Mouse (Mus musculus) mouse trophoblast stem cell (cell line): ENCODE results near the gene Ddx19a.
"Not testable (repeated sequence)": the region's sequence is repeated elsewhere in the genome, so short reads cannot be mapped to it uniquely, and the experiment has no call there.

Experiments used
- in situ Hi-C, 2 experiments: fragments of 300-500 bp; cut with MseI, MboI; formaldehyde crosslinking; loops; 2 replicates in 1 of 2; 3 replicates in 1 of 2; pipeline ENCODE4 v1.15.1; 2025

Gene Ddx19a

DNA sequence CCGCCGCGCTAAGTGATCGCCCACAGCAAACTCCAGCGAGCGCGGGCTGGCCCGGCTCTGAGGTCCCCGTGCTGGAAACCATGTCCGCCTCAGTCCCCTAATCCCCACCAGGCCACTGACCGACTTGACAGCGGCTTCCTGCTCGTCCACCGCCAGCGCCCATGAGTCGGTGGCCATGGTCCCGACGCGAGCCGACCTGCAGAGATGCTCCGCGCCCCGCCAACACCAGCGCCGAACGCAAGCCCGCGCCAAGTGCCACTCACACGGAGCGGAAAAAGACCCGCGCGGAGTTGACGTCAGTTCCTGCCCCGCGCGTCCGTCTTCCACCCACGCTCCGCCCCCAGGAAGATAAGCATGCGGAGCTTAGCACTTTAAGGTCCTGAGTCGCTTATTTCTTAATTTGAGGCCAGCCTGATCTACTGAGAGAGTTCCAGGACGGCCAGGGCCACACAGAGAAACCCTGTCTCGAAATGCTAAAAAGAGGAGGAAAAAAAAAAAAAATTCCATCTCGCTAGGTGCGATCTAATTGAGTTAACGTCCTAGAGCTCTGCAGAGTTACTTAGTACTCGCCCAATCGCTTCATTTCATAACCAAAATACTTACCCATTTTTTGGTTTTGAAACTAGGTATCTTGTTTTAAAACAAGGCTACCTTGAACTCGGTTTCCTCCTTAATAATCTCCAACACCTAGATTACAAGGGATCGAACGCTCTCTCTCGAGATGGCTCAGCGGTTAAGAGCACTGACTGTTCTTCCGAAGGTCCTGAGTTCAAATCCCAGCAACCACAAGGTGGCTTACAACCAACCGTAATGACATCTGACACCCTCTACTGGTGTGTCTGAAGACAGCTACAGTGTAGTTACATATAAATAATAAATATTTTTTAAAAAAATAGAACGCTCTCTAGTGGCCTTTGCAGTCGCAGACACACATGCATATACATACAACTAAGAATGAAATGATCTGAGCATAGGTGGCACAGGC is at the start of gene Ddx19a:
TSS of gene Ddx19a (minus strand) at position 254 of the 985 bp plus-strand sequence.
- in situ Hi-C loops: no loop called here

DNA sequence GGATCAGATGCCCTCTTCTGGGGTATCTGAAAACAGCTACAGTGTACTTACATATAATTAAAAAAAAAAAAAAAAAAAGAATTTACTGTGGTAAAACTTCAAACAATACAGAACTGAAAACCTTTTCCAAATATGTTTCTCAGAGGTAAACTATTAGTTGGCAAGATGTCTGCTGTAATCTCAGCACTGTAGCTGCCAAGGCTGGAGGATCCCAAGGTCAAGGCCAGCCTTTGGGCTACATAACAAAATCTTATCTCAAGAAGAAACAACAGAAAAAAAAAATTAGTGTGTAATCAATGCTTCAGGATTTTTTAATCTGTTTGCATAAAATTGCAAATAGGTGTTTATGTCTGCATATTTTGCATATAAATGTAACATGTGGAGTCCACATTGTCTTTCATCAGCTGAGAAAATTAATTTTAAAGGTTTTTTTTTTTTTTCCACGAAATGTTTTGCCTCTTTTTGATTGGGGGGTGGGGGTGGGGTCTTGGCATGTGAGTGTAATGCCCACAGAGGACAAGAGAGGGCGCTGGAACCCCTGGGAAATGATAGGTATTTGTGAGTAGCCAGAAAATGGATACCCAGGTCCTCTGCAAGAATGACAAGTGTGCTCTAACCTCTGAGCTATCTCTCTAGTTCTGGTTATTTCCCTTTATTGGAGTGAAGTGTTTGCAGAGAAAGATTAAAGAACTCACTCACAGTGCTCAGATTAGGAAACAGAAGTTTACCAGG is 46.6 kb upstream of the Ddx19a start:
- in situ Hi-C loops: no loop called here

DNA sequence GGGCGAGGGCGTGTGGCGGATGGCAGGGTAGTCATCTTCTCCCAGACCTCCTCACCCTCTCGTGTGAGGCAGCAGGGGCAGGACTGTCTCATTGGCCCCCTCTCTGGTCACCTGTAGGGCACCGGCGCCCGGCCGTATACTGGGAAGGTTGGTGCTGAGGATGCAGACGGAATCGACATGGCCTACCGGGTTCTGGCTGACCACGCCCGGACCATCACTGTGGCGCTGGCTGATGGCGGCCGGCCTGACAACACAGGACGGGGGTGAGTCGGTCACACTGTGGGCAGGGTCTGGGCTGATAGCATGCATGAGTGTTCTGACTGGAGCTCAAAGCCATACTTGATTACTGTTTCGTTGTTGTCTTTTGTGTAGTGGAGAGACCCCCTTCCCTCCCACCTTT is 44.9 kb upstream of the Ddx19a start:
- in situ Hi-C loops: no loop called here

DNA sequence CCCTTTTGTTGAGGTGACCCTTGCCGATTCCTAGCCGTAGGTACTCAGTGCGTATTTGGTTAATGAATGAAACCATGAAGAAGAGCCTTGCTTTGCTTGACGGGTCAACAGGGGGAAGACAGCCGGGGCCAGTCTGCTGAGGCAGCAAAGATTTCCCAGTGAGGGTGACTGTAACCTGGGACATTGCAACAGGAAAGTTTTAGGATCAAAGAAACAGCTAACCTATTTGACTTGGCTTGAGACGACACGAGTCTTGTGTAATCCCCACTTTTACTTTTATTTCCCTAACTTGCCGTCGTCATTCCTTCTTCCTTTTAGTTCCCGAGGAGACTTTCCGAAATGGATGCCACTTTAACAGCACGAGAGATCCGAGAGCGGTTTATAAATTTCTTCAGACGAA is 39.0 kb upstream of the Ddx19a start:
- in situ Hi-C loops: no loop called here

DNA sequence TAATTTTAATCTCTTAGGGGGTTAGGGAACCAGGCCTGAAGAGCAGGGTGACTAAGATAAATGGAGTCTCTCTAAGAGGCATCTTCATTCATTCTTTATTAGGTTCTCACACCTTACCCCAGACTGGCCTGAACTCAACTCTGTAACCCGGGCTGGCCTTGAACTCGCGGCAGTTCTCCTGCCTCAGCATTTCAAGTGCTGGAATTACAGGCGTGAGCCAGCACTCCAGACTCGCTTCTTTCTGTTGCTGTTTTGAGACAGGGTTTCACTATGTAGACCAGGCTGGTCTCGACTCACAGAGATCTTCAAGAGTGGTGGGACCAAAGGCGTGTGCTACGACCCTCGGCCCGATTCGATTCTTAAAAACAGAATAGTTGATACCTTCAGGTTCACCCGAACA is 36.7 kb upstream of the Ddx19a start:
- in situ Hi-C loops: no loop called here

DNA sequence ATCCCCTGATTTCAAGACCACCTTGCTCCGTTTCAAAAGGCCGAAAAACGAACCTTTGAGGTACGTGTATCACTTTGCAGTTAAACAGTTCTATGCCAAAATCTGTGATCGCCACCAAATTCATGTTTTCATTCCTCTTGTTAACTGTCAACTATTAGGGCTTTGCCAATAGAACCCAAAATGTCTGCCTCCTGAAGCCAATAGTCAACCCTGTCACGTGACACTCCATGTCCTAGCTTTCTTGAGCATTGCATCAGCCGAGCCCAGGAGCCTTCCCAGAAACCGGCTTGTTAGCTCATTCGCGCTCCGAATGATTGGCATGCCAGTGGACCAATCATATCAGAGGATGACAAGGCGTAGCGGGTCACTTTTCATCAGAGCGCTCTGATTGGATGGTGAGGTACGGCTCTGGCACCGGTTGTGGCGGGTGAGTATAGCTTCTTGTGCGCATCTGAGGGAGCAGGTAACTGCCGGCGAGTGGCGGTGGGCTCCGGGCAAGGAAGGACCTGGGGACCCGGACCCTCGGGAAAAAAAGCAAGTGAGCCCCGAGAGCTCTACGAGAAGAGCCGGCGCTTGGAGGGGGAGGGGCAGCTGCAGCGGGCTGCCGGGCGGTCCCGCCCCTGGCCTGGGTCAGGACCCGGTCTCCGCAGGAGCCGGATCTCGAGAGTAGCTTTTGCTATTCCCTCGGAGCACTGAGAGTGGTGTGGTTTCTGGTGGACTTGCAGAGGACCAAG is 36.0 kb upstream of the Ddx19a start:
- in situ Hi-C loops: no loop called here

DNA sequence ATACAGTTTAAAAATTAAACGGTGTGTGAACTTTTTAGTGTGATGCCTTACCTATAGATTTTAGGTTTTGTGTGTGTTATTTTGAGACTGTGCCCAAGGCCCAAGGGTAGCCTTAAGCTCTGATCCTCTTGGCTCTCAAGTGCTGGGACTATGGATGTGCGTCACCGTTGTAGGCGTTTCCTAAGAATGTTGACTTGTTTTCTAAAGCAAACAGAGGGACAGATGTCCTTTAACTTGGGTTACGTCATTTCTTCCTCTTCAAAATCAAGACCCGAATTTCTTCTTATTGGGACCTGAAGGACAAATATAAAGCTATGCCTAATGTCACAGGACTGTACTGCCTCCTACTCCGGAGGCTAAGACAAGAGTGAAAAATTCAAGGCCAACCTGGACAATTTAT is 35.3 kb upstream of the Ddx19a start, which contains the start of gene Aars:
TSS of gene Aars (plus strand) at position 229 of the 400 bp plus-strand sequence.
- in situ Hi-C loops: no loop called here

DNA sequence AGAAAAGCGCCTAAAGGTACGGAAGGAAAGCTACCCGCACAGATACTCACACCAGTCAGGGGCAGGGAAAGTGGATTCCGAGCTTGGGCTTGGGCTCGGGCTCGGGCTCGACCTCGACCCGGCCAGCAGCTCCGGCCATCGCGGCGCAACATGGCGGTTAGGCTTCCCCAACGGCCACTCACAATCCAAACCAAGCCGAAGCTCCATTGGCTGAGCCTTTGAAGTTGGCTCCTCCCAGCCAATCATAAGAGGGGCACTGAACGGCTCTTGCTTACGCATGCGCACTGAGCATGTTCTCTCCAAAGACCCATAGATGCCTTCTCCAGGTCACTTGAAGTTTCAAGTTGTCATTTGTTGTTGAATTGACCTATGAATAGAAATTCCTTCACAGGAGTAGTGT is 34.0 kb upstream of the Ddx19a start, which contains the start of gene Ddx19b:
TSS of gene Ddx19b (minus strand) at position 180 of the 400 bp plus-strand sequence.
- in situ Hi-C loops: no loop called here

DNA sequence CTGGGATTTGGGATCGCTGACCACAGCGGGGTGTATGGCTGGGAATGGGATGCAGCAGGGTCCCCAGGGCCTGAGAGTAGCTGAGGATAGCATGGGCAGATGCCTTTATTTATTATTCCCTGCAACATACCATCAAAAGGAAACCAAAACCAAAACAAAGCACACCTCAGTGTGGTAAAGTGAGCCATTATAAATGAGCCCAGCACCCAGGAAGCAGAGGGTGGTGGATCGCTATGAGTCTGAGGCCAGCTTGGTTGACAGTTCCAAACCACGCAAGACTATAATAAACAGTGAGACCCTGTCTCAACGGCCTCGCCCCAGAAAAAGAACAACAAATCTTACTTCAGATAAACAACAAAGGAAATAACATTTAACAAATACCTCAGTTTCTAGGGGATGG is 32.4 kb upstream of the Ddx19a start:
- in situ Hi-C loops: no loop called here

DNA sequence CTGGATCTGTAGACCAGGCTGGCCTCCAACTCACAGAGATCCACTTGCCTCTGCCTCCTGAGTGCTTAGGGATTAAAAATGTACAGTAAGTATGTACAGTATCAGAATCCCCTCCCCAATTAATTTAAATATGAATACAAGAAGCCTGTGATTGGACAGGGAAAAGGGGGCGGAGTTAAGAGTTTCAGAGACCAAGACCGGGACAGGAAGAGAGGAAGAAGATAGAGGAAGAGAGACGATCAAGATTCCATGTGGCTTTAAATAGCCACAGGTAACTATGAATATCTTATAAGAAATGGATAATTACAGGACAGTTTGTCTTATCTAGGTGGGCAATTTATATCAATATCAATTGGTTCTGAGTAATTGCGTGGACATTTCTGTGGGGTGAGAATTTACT is 32.0 kb upstream of the Ddx19a start:
- in situ Hi-C loops: no loop called here

DNA sequence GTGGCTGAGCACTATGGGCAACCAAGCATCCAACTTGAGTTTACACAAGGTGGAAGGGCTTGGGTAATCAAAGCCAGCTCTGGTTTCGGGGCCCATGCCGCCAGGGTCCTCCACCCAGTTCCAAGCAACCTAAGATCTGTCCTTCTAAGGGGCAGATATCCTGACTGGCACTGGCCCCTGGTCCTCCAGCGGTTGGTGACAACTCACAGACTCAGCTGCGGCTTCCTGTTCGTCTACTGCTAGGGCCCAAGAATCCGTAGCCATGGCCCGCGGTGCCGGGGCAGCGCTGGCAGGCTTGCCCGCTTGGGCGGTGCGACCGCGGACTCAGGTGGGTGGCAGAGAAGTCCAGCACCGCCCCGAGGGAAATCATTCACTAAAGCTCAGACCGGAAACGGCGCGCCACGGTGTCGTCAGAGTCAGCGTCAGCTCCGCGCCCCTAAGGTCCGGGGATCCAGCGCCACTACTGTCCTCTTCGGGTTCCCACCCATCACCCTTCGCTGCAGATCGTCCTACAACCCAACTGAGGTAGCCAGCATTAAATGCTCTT is 29.9 kb upstream of the Ddx19a start:
- in situ Hi-C loops: no loop called here

DNA sequence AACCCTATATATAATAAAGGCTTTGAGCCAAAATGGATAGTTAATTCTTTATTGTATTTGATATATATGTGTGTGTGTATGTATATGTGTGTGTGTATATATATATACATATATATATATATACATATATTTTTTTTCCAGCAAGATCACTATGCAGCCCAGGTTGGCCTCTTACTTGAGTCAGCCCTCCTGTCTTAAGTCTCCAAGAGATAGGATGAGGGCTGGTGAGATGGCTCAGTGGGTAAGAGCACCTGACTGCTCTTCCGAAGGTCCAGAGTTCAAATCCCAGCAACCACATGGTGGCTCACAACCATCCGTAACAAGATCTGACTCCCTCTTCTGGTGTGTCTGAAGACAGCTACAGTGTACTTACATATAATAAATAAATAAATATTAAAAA is 29.0 kb upstream of the Ddx19a start:
- in situ Hi-C loops: not testable (repeated sequence)

DNA sequence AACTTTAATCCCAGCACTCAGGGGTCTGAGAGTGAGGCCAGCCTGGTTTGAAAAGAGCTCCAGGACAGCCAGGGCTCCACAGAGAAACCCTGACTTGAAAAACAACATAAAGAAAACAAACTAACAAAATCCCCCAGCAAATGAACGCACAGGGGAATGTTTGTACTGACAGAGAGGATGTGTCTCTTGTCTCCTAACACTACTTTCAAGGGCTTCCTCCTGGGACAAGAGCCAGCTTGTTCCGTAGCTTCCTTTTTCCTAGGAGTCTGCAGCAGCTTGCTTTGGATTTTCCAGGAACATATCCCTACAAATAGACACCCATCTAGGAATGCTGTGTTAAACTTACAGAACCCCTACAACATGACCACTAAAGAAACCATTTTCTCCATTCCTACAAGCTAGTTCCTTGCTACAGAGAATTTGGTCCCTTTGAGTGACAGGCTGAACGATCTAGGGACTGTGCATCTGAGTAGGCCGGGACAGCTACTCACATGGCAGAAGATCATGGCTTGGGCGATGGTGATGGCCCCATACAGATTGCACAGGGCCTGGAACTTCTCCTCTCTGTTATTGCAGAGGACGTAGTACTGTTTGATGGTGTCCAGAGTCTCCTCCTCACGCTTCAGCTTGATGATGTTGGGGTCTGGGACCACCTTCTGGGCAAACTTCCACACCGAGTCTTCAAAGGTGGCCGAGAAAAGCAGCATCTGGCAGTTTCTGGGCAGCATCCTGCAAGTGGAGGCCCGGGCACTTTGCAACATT is 12.8 kb upstream of the Ddx19a start:
- in situ Hi-C loops: not testable (repeated sequence)

DNA sequence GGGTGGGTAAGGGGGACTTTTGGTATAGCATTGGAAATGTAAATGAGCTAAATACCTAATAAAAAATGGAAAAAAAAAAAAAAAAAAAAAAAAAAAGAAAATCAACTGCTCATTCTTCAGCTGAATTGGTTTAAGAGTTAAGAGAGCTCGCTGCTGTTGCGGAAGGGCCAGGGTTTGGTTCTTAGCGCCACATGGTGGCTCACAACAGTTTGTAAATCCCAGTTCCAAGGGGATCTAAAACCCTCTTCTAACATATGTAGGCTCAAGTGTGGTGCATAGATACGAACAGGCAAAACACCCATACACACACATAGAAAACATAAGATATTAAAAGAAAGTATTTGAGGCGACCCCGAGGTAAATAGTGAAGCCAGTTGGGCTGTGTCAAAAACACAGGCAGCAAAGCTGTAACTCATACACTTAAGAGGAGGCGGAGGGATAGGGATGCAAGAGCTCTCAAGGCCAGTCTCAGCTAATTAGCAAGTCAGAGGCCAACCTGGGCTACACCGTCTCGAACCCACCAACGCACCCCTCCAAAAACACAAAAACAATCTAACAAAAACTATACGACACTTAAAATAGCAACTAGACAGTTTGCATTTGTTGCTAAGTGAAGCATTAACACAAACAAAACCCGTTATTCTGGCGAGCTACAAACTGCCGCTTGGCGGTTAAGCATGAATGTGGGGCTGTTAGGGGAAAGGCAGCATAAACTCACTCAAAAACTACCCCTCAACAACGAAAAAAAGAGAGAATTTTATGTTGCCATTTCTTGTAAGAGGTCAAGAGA is 764 bp downstream of the Ddx19a start:
- in situ Hi-C loops: no loop called here

DNA sequence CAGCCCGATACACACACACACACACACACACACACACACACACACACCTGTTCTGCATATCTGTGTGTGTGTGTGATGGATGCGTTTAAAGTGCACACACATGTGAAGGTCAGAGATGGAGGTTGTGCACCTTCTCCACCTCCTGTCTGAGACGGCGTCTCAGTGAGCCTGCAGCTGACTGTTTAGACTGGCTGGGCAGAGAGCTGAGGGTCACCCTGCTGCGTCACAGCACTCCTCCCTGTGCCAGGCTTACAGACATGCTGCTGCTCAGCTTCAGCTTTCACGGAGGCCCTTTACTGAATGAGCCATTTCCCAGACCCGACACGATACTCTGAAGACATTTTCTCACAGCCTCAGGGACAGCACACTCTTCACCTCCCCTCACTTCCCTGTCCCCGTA is 7.6 kb downstream of the Ddx19a start:
- in situ Hi-C loops: no loop called here

DNA sequence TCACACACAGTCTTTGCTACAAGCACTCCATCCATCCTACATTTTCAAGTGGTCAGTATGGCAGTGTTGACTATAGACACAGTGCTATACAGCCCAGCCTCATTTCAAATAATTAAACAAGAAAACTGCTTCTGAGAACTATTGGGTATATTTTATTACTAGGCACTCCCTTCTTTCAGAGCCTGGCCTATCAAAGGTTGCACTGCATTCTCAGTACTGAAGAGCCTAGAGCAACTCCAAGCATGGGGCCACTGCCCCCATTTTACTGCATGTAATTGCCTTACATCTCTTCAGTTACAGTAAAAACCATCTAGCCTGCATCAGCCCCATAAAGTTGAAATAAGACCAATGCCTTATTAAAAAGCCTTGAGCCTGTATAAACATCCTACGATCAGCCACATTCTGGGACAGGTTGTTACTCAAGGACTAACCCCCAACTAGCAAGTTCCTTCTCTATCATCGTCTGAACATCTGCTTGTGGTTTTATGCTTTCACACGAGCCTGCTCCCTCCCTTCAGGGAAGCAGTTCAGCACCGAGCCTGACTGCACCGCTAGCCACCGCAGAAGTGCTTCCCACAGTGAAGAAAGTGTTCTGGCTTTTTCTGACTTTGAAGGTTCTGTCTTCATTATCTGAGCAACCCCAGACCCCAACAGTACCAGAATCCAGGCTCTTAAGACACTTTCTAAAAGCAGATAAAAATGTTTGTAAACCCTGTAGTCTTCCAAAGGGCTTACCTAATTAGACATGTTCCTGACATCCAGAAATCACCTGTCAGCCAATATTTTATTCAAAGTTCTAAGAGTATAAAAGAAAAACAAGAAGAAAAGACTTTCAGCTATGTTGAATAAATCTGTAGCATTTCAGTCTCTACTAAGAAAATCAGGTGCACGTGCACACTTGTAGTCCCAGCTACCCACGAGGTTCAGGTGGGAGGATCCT is 9.5 kb downstream of the Ddx19a start:
- in situ Hi-C loops: no loop called here

DNA sequence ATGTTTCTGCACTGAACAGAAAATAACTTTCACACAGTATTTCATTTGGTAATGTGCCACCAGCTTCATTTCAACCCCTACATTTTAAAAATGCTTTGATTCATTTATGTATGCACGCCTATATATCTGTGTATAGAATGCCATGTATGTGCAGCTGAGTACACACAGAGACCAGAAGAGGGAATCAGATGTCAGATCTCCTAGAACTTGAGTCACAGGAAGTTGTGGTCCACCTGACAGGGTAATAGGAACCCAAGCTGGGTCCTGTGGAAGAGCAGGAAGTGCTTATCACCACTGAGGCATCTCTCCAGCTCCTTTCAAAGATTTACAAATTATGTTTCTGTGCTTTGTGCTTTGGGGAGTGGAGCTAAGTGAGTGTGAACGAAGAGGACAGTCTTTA is 16.3 kb downstream of the Ddx19a start:
- in situ Hi-C loops: no loop called here

DNA sequence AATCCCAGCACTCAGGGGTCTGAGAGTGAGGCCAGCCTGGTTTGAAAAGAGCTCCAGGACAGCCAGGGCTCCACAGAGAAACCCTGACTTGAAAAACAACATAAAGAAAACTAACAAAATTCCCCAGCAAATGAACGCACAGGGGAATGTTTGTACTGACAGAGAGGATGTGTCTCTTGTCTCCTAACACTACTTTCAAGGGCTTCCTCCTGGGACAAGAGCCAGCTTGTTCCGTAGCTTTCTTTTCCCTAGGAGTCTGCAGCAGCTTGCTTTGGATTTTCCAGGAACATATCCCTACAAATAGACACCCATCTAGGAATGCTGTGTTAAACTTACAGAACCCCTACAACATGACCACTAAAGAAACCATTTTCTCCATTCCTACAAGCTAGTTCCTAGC is 19.6 kb downstream of the Ddx19a start:
- in situ Hi-C loops: not testable (repeated sequence)

DNA sequence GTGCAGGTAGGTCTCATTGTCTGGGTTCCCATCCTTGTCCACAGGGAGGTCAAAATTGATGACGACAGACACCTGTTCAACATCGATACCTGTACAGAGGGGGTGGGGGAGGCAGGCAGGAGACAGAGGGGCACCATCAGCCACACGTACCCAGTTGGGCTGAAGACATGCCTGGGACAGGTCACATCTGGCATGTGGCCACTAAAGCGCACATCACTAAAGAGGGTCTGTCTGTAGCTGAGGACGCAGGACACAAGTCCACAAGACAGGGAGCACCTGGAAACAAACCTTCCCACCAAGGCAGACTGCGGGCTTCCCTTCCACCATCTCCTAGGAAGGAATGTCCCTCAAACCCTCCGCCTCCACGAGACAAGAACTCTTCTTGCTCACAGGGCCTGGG is 21.1 kb downstream of the Ddx19a start:
- in situ Hi-C loops: not testable (repeated sequence)
